12 mouse cellular contexts compared by ENCODE assay signal in genomic region chr8:126681948-126682651, GRCm38 (mm10).
A peak's percentile ranks its signal among the peaks of the same experiment; 100 is the strongest.
DNase-seq lines count a peak whose midpoint lies in the region; ATAC-seq and TF ChIP-seq lines count a peak whose summit lies in the region.
"Had no signal": no experiment of that assay in that cellular context is flagged by ENCODE, and none has a peak within 500 bp of the region (broad histone marks: within the 10 kb centered on the region; RNA-seq: fewer than 3 reads in every experiment).

No protein-coding gene starts in this region.

- H3K4me3 ChIP-seq in midbrain, embryonic 13.5 days (replicated peaks) = no peak overlapping the region
- no peak overlapping the region for H3K4me3 ChIP-seq in midbrain, embryonic 14.5 days (replicated peaks; ENCODE audit: low read depth, low read length)
- no peak overlapping the region for H3K4me3 ChIP-seq in hindbrain, embryonic 16.5 days (ENCODE audit: low read length)
- H3K4me3 ChIP-seq in stomach, postnatal 0 days (ENCODE audit: low read depth, low read length) = no peak overlapping the region

- WGBS in midbrain, embryonic 13.5 days = 28% methylated on average over 6 of the region's 6 CpGs
- 22% methylated on average over 6 of the region's 6 CpGs for whole genome bisulfite sequencing in midbrain, embryonic 14.5 days
- WGBS in hindbrain, embryonic 16.5 days = 48% methylated on average over 6 of the region's 6 CpGs
- WGBS in stomach, postnatal 0 days = 57% methylated on average over 6 of the region's 6 CpGs

- ATAC-seq in midbrain, embryonic 13.5 days = no peak
- no peak for ATAC-seq in midbrain, embryonic 14.5 days (ENCODE audit: low FRiP score, low TSS enrichment)
- no peak for ATAC-seq in hindbrain, embryonic 16.5 days
- ATAC-seq in stomach, postnatal 0 days (ENCODE audit: low FRiP score, low TSS enrichment) = no peak
- ATAC-seq: CD4-positive, CD25-positive, alpha-beta regulatory T cell, adult 4 months had no signal

- no peak for TF ChIP-seq EP300 in stomach, postnatal 0 days (optimal IDR thresholded peaks at IDR 0.05)

- peak overlapping the region; percentile 9; the same call in 1 of the 2 replicates for H3K27ac ChIP-seq in midbrain, embryonic 13.5 days
- H3K27ac ChIP-seq in midbrain, embryonic 14.5 days (replicated peaks; ENCODE audit: low read depth, low read length) = no peak overlapping the region; the same call in 1 of the 2 replicates
- peak overlapping the region; percentile 40 for H3K27ac ChIP-seq in hindbrain, embryonic 16.5 days (ENCODE audit: low read depth, low read length)
- H3K27ac ChIP-seq in stomach, postnatal 0 days (replicated peaks) = peak overlapping the region; percentile 37

- H3K4me1 ChIP-seq in midbrain, embryonic 13.5 days (replicated peaks) = peaks cover 26% of the 10 kb centered on the region
- H3K4me1 ChIP-seq in midbrain, embryonic 14.5 days (ENCODE audit: control insufficient read depth, insufficient read depth, low read length) = peaks cover 20% of the 10 kb centered on the region
- peaks cover 10% of the 10 kb centered on the region for H3K4me1 ChIP-seq in hindbrain, embryonic 16.5 days (ENCODE audit: control insufficient read depth, insufficient read depth, low read depth, low read length)
- H3K4me1 ChIP-seq in stomach, postnatal 0 days (replicated peaks; ENCODE audit: control insufficient read depth, insufficient read depth) = no peaks in the 10 kb centered on the region

- H3K4me2 ChIP-seq in midbrain, embryonic 13.5 days (replicated peaks) = no peak overlapping the region
- no peak overlapping the region for H3K4me2 ChIP-seq in midbrain, embryonic 14.5 days (ENCODE audit: low read length)
- no peak overlapping the region for H3K4me2 ChIP-seq in hindbrain, embryonic 16.5 days (ENCODE audit: low read length)
- H3K4me2 ChIP-seq in stomach, postnatal 0 days (replicated peaks; ENCODE audit: low read depth) = no peak overlapping the region

- no peaks in the 10 kb centered on the region for H3K36me3 ChIP-seq in midbrain, embryonic 13.5 days
- no peaks in the 10 kb centered on the region for H3K36me3 ChIP-seq in midbrain, embryonic 14.5 days (ENCODE audit: control insufficient read depth, insufficient read depth, low read length)
- H3K36me3 ChIP-seq in hindbrain, embryonic 16.5 days (ENCODE audit: control insufficient read depth, insufficient read depth, low read length) = no peaks in the 10 kb centered on the region
- no peaks in the 10 kb centered on the region for H3K36me3 ChIP-seq in stomach, postnatal 0 days (ENCODE audit: control insufficient read depth, insufficient read depth, low read length)

- H3K9ac ChIP-seq in midbrain, embryonic 13.5 days (replicated peaks) = no peak overlapping the region
- no peak overlapping the region; the same call in 1 of the 2 replicates for H3K9ac ChIP-seq in midbrain, embryonic 14.5 days (replicated peaks; ENCODE audit: low read length)
- H3K9ac ChIP-seq in hindbrain, embryonic 16.5 days (ENCODE audit: low read depth, low read length) = no peak overlapping the region
- H3K9ac ChIP-seq in stomach, postnatal 0 days (ENCODE audit: low read length) = no peak overlapping the region

- H3K27me3 ChIP-seq in midbrain, embryonic 13.5 days = no peaks in the 10 kb centered on the region
- H3K27me3 ChIP-seq in midbrain, embryonic 14.5 days (ENCODE audit: control insufficient read depth, insufficient read depth, low read length) = no peaks in the 10 kb centered on the region
- H3K27me3 ChIP-seq in hindbrain, embryonic 16.5 days (replicated peaks; ENCODE audit: control insufficient read depth, insufficient read depth, low read length) = no peaks in the 10 kb centered on the region
- H3K27me3 ChIP-seq in stomach, postnatal 0 days (ENCODE audit: control insufficient read depth, insufficient read depth, low read length) = no peaks in the 10 kb centered on the region

- peaks cover 3% of the 10 kb centered on the region; the same call in 1 of the 2 replicates for H3K9me3 ChIP-seq in midbrain, embryonic 13.5 days
- H3K9me3 ChIP-seq in midbrain, embryonic 14.5 days (ENCODE audit: control insufficient read depth, low read length) = no peaks in the 10 kb centered on the region
- no peaks in the 10 kb centered on the region for H3K9me3 ChIP-seq in hindbrain, embryonic 16.5 days (ENCODE audit: control insufficient read depth, low read length)
- no peaks in the 10 kb centered on the region for H3K9me3 ChIP-seq in stomach, postnatal 0 days (ENCODE audit: control insufficient read depth, low read length)

- no peak for TF ChIP-seq CTCF in stomach, postnatal 0 days (IDR thresholded peaks at IDR 0.05; ENCODE audit: low read depth)

- peak; percentile 54 to 59 for DNase-seq in heart, adult 9 months (ENCODE audit: low spot score in 2 of 2)
- DNase-seq in heart, postnatal 4 days = no peak
- DNase-seq in midbrain, embryonic 14.5 days = no peak
- no peak for DNase-seq in stomach, postnatal 0 days (ENCODE audit: low spot score)
- no peak for DNase-seq in spleen, adult 18-20 months
- no peak for DNase-seq in cerebellum, adult 8-10 months
- DNase-seq: cerebellum, postnatal 14 days; gastrocnemius, postnatal 14 days; right cerebral cortex, postnatal 14 days had no signal

Comparison
In these comparisons a context has a peak if more than half of its experiments do, and no peak if none do; other contexts are left out.
1. DNase-seq: peak in heart, adult 9 months (2 of 2); none in heart, postnatal 4 days (single experiment), midbrain, embryonic 14.5 days (single experiment), stomach, postnatal 0 days (single experiment), spleen, adult 18-20 months (0 of 2) and cerebellum, adult 8-10 months (single experiment).